Mouse (Mus musculus) limb, embryonic 10.5 days (tissue): Measurements from ENCODE around the gene Vps37c. TPM values are rescaled to one million over a fixed set of nuclear protein-coding genes. Genes with fewer than 3 reads are reported as not detected.

ENCODE experiments used
- DNase-seq: peaks from one replicate; pipeline ENCODE4 v3.0.0-alpha.2; 2017; ENCODE audit warnings: low spot score
- H3K27ac ChIP-seq: fragments of 300-500 bp; sonication (generic); 2 replicates; pipeline ENCODE4 v1.5.1; 2016; ENCODE audit warnings: mild to moderate bottlenecking
- H3K27me3 ChIP-seq: fragments of 300-500 bp; sonication (generic); 2 replicates; pipeline ENCODE4 v1.6.1; 2016; ENCODE audit warnings: low read depth, mild to moderate bottlenecking; ENCODE audit not compliant: poor library complexity, severe bottlenecking
- H3K36me3 ChIP-seq: fragments of 300-500 bp; sonication (generic); 2 replicates; pipeline ENCODE4 v1.6.1; 2016; ENCODE audit warnings: mild to moderate bottlenecking, moderate library complexity
- H3K4me1 ChIP-seq: fragments of 300-500 bp; sonication (generic); 2 replicates; pipeline ENCODE4 v1.6.1; 2016
- H3K4me3 ChIP-seq: fragments of 300-500 bp; sonication (generic); 2 replicates; pipeline ENCODE4 v1.5.1; 2016; ENCODE audit warnings: mild to moderate bottlenecking, moderate library complexity
- H3K9me3 ChIP-seq: fragments of 300-500 bp; sonication (generic); replicated peaks from 2 replicates; pipeline ENCODE4 v1.6.1; 2016; ENCODE audit warnings: mild to moderate bottlenecking
- WGBS: fragments of 180-500 bp; shearing (Covaris S2); methylation state at CpG from one replicate; pipeline ENCODE4 v1.1.7; 2016; 5-methylcytosine and 5-hydroxymethylcytosine counted together
- polyA plus RNA-seq: library from polyadenylated mRNA; unstranded; fragments of >200 nt; fragmentation: Nextera tagmentation; extraction: Ambion mirVana; gene quantifications from 2 replicates; pipeline ENCODE4 v1.2.1, GENCODE M21; 2016

Vps37c gene
- polyA plus RNA-seq, 1 experiment from 2014 or later: 37.7 TPM

DNA sequence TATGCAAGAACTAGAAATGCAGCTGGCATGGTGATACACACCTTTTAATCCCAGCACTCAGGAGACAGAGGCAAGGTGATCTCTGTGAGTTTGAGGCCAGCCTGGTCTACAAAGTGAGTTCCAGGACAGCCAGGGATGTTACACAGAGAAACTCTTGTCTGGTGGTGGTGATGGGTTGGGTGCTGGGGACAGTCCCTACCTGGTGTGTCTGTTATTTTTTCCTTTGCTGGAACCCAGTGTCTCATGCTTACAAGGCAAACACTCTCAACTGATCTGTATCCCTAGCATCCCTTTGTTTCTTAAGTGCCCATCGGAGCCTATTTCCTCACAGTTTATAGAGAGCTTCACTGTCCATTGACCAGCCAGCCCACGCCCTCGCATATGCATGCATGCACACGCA is 51.4 kb downstream of the Vps37c start:
- no peaks in the 10 kb centered on the region for H3K36me3 ChIP-seq
- no peak overlapping the region for H3K4me3 ChIP-seq
- no peaks in the 10 kb centered on the region for H3K27me3 ChIP-seq
- no peak for DNase-seq
- WGBS: 98% methylated on average over 4 of the region's 4 CpGs
- H3K27ac ChIP-seq: no peak overlapping the region
- no peaks in the 10 kb centered on the region for H3K9me3 ChIP-seq
- peaks cover 10% of the 10 kb centered on the region; the same call in 1 of the 2 replicates for H3K4me1 ChIP-seq

DNA sequence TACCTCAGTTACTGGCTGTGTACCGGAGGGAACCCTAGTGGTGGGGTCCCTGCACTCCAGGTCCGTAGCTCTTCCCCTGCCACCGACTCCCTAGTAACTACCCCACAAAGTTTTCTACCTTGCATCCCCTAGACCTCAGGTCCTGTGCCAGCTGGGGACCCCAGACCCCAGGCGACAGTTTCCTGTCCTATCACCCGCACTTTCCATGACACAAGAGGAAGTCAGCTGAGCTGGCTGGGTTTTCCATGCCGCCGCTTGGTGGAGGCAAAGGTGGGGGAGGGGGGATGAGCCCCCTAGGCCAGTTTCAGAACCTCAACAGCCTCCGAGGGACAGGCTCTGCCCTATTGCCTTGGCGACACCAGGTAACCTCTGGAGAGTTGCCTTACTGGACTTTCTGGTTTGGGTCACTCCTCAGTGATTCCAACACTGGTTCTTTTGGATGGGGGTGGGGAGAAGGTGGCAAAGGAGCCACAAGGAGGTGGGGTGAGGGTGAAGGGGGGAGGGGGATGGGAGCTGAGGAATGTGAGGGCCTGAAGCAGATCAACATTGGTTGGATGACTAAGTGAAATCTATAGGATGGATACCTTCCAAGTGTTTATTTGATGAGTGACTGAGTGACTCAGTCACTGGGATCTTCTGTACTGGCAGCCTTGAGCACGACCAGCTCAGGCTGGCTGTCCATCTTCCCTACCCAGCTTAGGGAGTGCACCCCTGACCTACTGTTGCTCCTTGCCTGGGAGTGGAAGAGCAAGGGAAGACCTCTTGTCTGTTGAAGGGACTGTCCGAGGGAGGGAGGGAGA is 52.3 kb downstream of the Vps37c start:
- DNase-seq: no peak
- H3K9me3 ChIP-seq: no peaks in the 10 kb centered on the region
- peaks cover 10% of the 10 kb centered on the region; the same call in 1 of the 2 replicates for H3K4me1 ChIP-seq
- H3K27ac ChIP-seq: no peak overlapping the region
- WGBS: 39% methylated on average over 11 of the region's 11 CpGs
- H3K27me3 ChIP-seq: no peaks in the 10 kb centered on the region
- H3K4me3 ChIP-seq: no peak overlapping the region
- no peaks in the 10 kb centered on the region for H3K36me3 ChIP-seq

DNA sequence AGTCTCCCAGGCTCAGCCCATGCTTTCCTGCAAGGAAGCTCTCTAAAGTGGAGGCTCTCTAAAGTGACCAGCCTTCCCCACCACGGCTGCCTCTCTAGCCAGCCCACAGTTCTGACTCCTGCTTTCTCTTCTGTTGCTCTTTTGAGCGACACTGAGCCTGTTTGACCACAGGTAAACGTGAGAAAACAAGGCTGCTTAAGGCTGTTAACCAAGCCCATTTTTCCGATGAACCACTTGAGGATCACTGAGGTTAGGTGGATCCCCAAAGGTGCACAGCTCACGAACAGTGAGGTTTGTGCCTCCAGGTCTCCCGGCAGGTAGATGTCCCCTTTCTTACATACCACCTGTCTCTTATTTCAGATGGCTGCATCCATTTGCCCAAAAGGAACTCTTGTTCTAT is 53.6 kb downstream of the Vps37c start:
- H3K27me3 ChIP-seq: no peaks in the 10 kb centered on the region
- WGBS: 81% methylated on average over 6 of the region's 6 CpGs
- no peak for DNase-seq

DNA sequence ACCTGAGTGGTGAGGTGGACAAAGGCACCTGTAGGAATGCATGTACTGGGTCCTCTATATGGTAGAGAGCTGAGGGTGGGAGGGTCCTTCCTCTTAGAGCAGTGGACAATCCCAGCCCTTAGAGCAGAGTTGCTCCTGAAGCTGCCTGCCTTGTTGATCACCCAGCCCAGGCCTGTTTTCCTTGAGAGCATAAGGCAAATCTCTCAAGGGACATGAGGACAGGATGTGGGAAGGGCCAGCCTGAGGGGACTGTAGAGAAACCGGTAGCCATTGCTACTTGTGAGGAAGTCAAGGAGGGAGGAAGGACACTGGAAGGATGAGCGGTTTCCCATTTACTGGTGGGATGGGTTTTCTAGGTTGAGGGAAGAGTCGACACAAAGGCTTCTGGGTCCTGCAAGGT is 54.0 kb downstream of the Vps37c start:
- Histone ChIP-seq H3K9me3 (no peaks in the 10 kb centered on the region), H3K27ac (no peak overlapping the region), H3K4me1 (peaks cover 10% of the 10 kb centered on the region; the same call in 1 of the 2 replicates), H3K36me3 (no peaks in the 10 kb centered on the region), H3K4me3 (no peak overlapping the region), H3K27me3 (no peaks in the 10 kb centered on the region)
- DNase-seq: no peak
- WGBS: 85% methylated on average over 3 of the region's 3 CpGs

More for the DNA sequence above, 53.6 kb downstream of the Vps37c start:
- no peaks in the 10 kb centered on the region for H3K36me3 ChIP-seq
- H3K4me1 ChIP-seq: peaks cover 10% of the 10 kb centered on the region; the same call in 1 of the 2 replicates
- no peaks in the 10 kb centered on the region for H3K9me3 ChIP-seq
- H3K27ac ChIP-seq: no peak overlapping the region
- H3K4me3 ChIP-seq: no peak overlapping the region

DNA sequence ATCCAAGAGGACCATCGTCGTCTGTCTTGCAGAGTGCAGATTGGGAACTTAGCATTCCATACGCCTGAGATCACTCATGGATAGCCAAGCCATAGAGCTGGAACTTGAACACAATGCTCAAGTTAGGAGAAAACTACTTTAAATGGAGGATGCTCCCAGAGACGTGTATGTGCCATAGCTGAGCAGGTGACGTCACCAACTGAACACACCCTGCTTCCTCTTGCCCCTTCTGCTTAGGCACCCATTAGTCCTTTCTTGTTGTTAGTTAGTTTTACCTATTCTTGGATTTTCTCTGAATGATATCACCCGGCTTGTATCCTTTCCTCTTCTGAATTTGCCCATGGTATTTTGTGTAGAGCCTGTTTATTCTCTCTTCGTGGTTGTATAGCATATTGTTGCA is 58.6 kb downstream of the Vps37c start:
- Histone ChIP-seq H3K27ac (no peak overlapping the region), H3K27me3 (no peaks in the 10 kb centered on the region), H3K9me3 (no peaks in the 10 kb centered on the region), H3K4me3 (no peak overlapping the region), H3K36me3 (no peaks in the 10 kb centered on the region), H3K4me1 (no peaks in the 10 kb centered on the region)
- WGBS: 87% methylated on average over 7 of the region's 7 CpGs
- DNase-seq: no peak

- no peak overlapping the region for H3K27ac ChIP-seq
- DNase-seq: no peak
Measured at GRCm38 (mm10) chr19:10747718-10748117, 59.2 kb downstream of the Vps37c start.

GRCm38 (mm10) chr19:10748401-10749102 is 60.0 kb downstream of the Vps37c start:
- no peak overlapping the region for H3K27ac ChIP-seq
- DNase-seq: no peak
- no peaks in the 10 kb centered on the region for H3K27me3 ChIP-seq
- no peak overlapping the region for H3K4me3 ChIP-seq
- H3K36me3 ChIP-seq: no peaks in the 10 kb centered on the region
- no peaks in the 10 kb centered on the region for H3K4me1 ChIP-seq
- H3K9me3 ChIP-seq: no peaks in the 10 kb centered on the region
- 71% methylated on average over 11 of the region's 11 CpGs for WGBS

More at GRCm38 (mm10) chr19:10747718-10748117, 59.2 kb downstream of the Vps37c start:
- 80% methylated on average over 6 of the region's 6 CpGs for WGBS
- no peak overlapping the region for H3K4me3 ChIP-seq
- H3K9me3 ChIP-seq: no peaks in the 10 kb centered on the region
- no peaks in the 10 kb centered on the region for H3K27me3 ChIP-seq
- no peaks in the 10 kb centered on the region for H3K36me3 ChIP-seq
- H3K4me1 ChIP-seq: no peaks in the 10 kb centered on the region

DNA sequence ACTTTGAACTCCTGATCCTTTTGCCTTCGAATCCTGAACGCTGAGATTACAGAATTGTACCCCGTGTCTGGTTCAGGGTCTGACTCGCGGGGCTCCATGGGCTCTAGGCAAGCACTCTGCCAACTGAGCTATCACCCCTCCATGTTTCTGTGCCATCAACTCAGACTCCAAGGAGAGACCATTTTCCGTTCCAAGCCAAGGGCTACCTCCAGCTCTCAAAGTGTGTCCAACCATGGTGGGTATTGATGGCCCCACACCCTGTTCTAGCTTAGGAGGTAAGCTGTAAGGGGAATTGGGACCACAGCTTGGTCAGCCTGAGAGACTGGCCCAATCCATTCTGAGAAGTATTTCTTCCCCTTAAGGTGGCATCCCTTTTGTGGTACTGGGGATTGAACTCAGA is 60.8 kb downstream of the Vps37c start:
- Histone ChIP-seq H3K36me3 (no peaks in the 10 kb centered on the region), H3K9me3 (no peaks in the 10 kb centered on the region), H3K27ac (no peak overlapping the region), H3K4me1 (no peaks in the 10 kb centered on the region), H3K4me3 (no peak overlapping the region), H3K27me3 (no peaks in the 10 kb centered on the region)
- 90% methylated on average over 6 of the region's 6 CpGs for WGBS
- no peak for DNase-seq

GRCm38 (mm10) chr19:10750161-10750560 is 61.6 kb downstream of the Vps37c start:
- H3K4me1 ChIP-seq: no peaks in the 10 kb centered on the region
- no peaks in the 10 kb centered on the region for H3K9me3 ChIP-seq
- H3K4me3 ChIP-seq: no peak overlapping the region
- H3K27ac ChIP-seq: no peak overlapping the region
- DNase-seq: no peak
- no peaks in the 10 kb centered on the region for H3K36me3 ChIP-seq
- WGBS: 80% methylated on average over 6 of the region's 6 CpGs
- no peaks in the 10 kb centered on the region for H3K27me3 ChIP-seq

DNA sequence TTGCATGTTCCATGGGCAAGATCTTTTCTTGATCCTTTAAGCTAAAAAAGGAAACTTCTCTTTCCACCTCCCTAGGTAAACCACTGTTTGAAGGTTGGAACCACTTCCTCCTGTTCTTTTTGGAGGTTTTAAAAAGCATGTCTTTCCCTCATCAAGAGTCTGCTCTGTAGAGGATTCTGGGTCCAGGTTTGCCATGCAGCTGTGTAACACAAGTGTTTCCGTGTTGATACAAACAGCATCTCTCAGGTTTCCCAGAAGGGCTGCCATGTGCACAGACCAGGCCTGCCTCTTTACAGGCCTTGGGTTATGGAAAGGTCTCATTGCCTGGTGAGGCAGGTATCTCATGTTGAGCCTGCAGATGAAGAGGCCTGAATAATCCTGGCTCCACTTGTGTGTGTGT is 63.1 kb downstream of the Vps37c start:
- WGBS: 80% methylated on average over 1 of the region's 1 CpGs
- H3K36me3 ChIP-seq: no peaks in the 10 kb centered on the region
- H3K4me3 ChIP-seq: no peak overlapping the region
- H3K27me3 ChIP-seq: no peaks in the 10 kb centered on the region
- no peak for DNase-seq
- no peaks in the 10 kb centered on the region for H3K4me1 ChIP-seq
- no peaks in the 10 kb centered on the region for H3K9me3 ChIP-seq
- H3K27ac ChIP-seq: no peak overlapping the region

DNA sequence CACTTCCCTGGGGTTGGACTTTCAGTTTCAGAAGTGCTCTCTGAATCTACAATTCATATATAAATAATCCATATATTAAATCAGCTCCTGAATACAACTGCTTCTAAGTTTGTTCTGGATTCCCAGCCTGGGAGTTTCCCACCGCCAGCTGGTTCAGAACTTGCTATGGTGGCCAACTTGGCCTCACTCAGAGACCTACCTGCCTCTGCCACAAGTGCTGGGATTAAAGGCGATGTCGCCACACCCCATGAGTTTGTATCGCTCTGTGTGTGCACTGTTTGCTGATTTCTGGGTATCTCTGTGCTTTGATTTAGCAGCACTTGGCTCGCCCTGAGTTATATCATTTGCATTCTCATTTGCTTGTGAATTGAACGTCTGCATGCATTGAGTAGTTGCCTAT is 63.6 kb downstream of the Vps37c start:
- WGBS: 94% methylated on average over 6 of the region's 6 CpGs
- Histone ChIP-seq H3K9me3 (no peaks in the 10 kb centered on the region), H3K4me1 (no peaks in the 10 kb centered on the region), H3K36me3 (no peaks in the 10 kb centered on the region), H3K27me3 (no peaks in the 10 kb centered on the region), H3K27ac (no peak overlapping the region), H3K4me3 (no peak overlapping the region)
- no peak for DNase-seq

GRCm38 (mm10) chr19:10752646-10753045 is 64.1 kb downstream of the Vps37c start:
- Histone ChIP-seq H3K4me3 (no peak overlapping the region), H3K27ac (no peak overlapping the region), H3K9me3 (no peaks in the 10 kb centered on the region), H3K36me3 (no peaks in the 10 kb centered on the region), H3K27me3 (no peaks in the 10 kb centered on the region), H3K4me1 (no peaks in the 10 kb centered on the region)
- DNase-seq: no peak
- WGBS: 96% methylated on average over 5 of the region's 5 CpGs

GRCm38 (mm10) chr19:10757125-10757524 is 68.6 kb downstream of the Vps37c start:
- Histone ChIP-seq H3K4me3 (no peak overlapping the region), H3K4me1 (no peaks in the 10 kb centered on the region; the same call in 1 of the 2 replicates), H3K9me3 (no peaks in the 10 kb centered on the region), H3K36me3 (no peaks in the 10 kb centered on the region), H3K27ac (no peak overlapping the region), H3K27me3 (no peaks in the 10 kb centered on the region)
- DNase-seq: no peak
